Mouse (Mus musculus): ENCODE measurements around the gene Irf2bpl. TPM values are rescaled to one million over a fixed set of nuclear protein-coding genes. Genes with fewer than 3 reads are reported as not detected.

Gene Irf2bpl
- polyA plus RNA-seq, 1 experiment from 2014 or later, result 2.3 TPM

DNA sequence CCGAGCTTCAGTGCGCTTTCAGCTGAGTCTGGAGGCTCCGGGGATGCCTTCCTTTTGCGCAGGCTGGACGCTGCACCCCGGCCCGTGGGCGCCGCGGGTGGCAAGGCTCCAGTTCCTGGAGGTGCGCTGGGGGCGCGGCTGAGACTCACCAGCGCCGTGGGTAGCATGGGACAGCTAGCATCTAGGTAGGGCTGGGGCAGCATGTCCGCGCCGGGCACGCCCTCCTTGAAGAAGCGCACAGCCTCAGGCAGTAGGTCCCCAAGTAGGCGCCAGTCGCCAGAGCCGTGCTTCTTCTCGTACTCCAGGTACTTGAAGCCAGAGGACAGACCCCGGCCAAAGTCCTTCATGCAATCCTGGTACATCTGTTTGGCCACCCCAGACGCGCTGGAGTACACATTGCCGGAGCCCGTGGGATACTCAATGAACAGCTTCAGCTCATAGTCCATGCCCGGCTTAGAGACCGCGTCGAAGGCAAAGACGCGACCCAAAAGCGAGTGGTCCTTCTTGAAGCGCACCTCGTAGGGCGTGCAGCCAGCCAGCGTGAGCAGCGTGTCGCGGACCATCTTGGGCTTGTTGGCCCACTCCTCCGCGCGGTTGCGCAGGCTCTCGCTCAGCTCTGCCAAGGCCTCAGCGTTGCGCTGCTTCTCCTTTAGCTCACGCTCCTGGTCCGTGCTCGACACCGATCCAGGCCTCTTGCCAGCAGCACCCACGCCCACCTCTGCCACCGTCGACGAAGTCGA, 2.1 kb downstream of the Irf2bpl start:
- H3K27me3 ChIP-seq (ENCODE audit: control insufficient read depth, insufficient read depth, low read depth, low read length), result peaks cover 69% of the 10 kb centered on the region
- H3K27ac ChIP-seq (ENCODE audit: low read length), result no peak overlapping the region
- H3K36me3 ChIP-seq (ENCODE audit: control insufficient read depth, insufficient read depth), result no peaks in the 10 kb centered on the region
- H3K4me1 ChIP-seq (ENCODE audit: control insufficient read depth, low read depth, low read length), result peaks cover 10% of the 10 kb centered on the region
- H3K9me3 ChIP-seq (replicated peaks; ENCODE audit: control insufficient read depth, low read length), result no peaks in the 10 kb centered on the region
- ATAC-seq (ENCODE audit: low read depth), result no peak
- peak overlapping the region; percentile 64 for H3K4me2 ChIP-seq (ENCODE audit: low read depth, low read length)
- peak overlapping the region; percentile 64 for H3K4me3 ChIP-seq (ENCODE audit: low read depth, low read length)
- 3% methylated on average over 59 of the region's 59 CpGs for WGBS (ENCODE audit: insufficient replicate concordance)
- H3K9ac ChIP-seq (ENCODE audit: low read depth, low read length), result peak overlapping the region; percentile 64

DNA sequence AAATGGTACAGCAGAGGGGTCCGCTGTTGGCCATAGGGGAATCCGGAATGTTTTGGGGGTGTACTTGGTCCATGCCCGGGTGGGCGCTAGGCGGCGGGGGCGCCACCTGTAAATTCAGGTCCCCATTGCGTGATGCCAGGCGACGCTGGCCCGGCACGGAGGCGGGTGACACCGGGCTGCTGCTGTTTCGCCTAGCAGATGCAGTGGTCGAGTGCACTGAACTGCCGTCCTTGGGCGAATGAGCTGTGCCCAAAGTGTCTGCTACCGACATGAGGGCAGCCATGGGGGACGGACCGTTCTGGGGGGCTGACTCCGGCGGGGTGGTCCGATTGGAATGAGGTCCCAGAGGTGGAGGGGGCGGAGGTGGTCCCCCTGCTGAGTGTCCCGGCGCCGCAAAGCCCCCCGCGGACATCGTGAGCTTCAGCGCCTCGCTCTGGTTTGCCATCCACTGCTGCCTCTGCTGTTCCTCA, 2.8 kb downstream of the Irf2bpl start:
- Histone ChIP-seq H3K4me2 (ENCODE audit: low read depth, low read length) (peak overlapping the region; percentile 64), H3K9me3 (replicated peaks; ENCODE audit: control insufficient read depth, low read length) (no peaks in the 10 kb centered on the region), H3K4me1 (ENCODE audit: control insufficient read depth, low read depth, low read length) (peaks cover 7% of the 10 kb centered on the region), H3K36me3 (ENCODE audit: control insufficient read depth, insufficient read depth) (no peaks in the 10 kb centered on the region), H3K27ac (ENCODE audit: low read length) (no peak overlapping the region), H3K4me3 (ENCODE audit: low read depth, low read length) (peak overlapping the region; percentile 64), H3K9ac (ENCODE audit: low read depth, low read length) (no peak overlapping the region; the same call in 1 of the 2 replicates), H3K27me3 (ENCODE audit: control insufficient read depth, insufficient read depth, low read depth, low read length) (peaks cover 65% of the 10 kb centered on the region)
- WGBS (ENCODE audit: insufficient replicate concordance), result 24% methylated on average over 33 of the region's 33 CpGs
- ATAC-seq (ENCODE audit: low read depth), result no peak

- ATAC-seq (ENCODE audit: low read depth), result no peak
- Histone ChIP-seq H3K4me3 (ENCODE audit: low read depth, low read length) (no peak overlapping the region), H3K36me3 (ENCODE audit: control insufficient read depth, insufficient read depth) (no peaks in the 10 kb centered on the region), H3K9me3 (replicated peaks; ENCODE audit: control insufficient read depth, low read length) (no peaks in the 10 kb centered on the region), H3K4me2 (ENCODE audit: low read depth, low read length) (no peak overlapping the region), H3K27ac (ENCODE audit: low read length) (no peak overlapping the region), H3K9ac (ENCODE audit: low read depth, low read length) (no peak overlapping the region), H3K4me1 (ENCODE audit: control insufficient read depth, low read depth, low read length) (peaks cover 1% of the 10 kb centered on the region), H3K27me3 (ENCODE audit: control insufficient read depth, insufficient read depth, low read depth, low read length) (peaks cover 49% of the 10 kb centered on the region)
- WGBS (ENCODE audit: insufficient replicate concordance), result 64% methylated on average over 3 of the region's 3 CpGs
These were observed 4.4 kb downstream of the Irf2bpl start for GRCm38 (mm10) chr12:86880090-86880723.

DNA sequence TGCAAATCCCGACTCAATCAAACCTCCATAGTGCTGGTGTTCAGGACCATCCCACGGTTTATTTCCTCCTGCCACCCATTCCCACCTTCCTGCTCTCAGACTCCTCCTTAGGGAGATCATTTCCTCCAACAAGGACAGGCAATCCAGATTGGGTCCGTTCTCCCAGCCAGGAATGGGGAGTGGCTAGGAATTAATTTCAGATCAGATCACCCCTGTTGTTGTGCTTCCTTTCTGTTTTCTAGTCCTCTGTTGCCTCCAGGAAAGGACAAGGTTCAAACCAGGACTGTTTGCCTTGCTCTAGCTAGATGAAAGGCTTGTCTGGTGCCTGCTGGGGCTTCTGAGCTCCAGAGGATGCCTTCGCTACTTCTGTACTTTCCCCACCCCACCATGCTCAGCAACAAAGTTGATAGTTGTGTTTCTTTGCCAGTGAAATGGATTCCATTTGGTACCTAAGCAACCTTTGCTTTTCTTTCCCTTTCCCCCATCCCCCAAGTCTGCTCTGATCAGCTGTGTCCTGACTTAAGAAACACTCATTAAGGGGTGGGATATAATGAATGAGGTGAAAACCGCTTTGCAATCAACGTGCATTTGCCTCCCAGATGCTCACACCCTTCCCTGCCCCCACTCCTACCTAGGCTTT, 5.0 kb downstream of the Irf2bpl start:
- Histone ChIP-seq H3K9ac (ENCODE audit: low read depth, low read length) (no peak overlapping the region), H3K36me3 (ENCODE audit: control insufficient read depth, insufficient read depth) (no peaks in the 10 kb centered on the region), H3K27me3 (ENCODE audit: control insufficient read depth, insufficient read depth, low read depth, low read length) (peaks cover 43% of the 10 kb centered on the region), H3K4me1 (ENCODE audit: control insufficient read depth, low read depth, low read length) (no peaks in the 10 kb centered on the region; the same call in 1 of the 2 replicates), H3K4me2 (ENCODE audit: low read depth, low read length) (no peak overlapping the region), H3K27ac (ENCODE audit: low read length) (no peak overlapping the region), H3K9me3 (replicated peaks; ENCODE audit: control insufficient read depth, low read length) (no peaks in the 10 kb centered on the region), H3K4me3 (ENCODE audit: low read depth, low read length) (no peak overlapping the region)
- WGBS (ENCODE audit: insufficient replicate concordance), result 60% methylated on average over 6 of the region's 6 CpGs
- ATAC-seq (ENCODE audit: low read depth), result no peak

GRCm38 (mm10) chr12:86878426-86879353, 5.9 kb downstream of the Irf2bpl start:
- no peak overlapping the region for H3K4me3 ChIP-seq (ENCODE audit: low read depth, low read length)
- H3K4me2 ChIP-seq (ENCODE audit: low read depth, low read length), result no peak overlapping the region
- H3K27me3 ChIP-seq (ENCODE audit: control insufficient read depth, insufficient read depth, low read depth, low read length), result peaks cover 34% of the 10 kb centered on the region
- H3K36me3 ChIP-seq (ENCODE audit: control insufficient read depth, insufficient read depth), result no peaks in the 10 kb centered on the region
- WGBS (ENCODE audit: insufficient replicate concordance), result 54% methylated on average over 16 of the region's 16 CpGs
- H3K4me1 ChIP-seq (ENCODE audit: control insufficient read depth, low read depth, low read length), result no peaks in the 10 kb centered on the region; the same call in 1 of the 2 replicates
- ATAC-seq (ENCODE audit: low read depth), result no peak
- no peaks in the 10 kb centered on the region for H3K9me3 ChIP-seq (replicated peaks; ENCODE audit: control insufficient read depth, low read length)
- no peak overlapping the region for H3K9ac ChIP-seq (ENCODE audit: low read depth, low read length)
- no peak overlapping the region for H3K27ac ChIP-seq (ENCODE audit: low read length)

- Histone ChIP-seq H3K36me3 (ENCODE audit: control insufficient read depth, insufficient read depth) (no peaks in the 10 kb centered on the region), H3K9ac (ENCODE audit: low read depth, low read length) (no peak overlapping the region), H3K27me3 (ENCODE audit: control insufficient read depth, insufficient read depth, low read depth, low read length) (peaks cover 17% of the 10 kb centered on the region), H3K4me3 (ENCODE audit: low read depth, low read length) (no peak overlapping the region), H3K27ac (ENCODE audit: low read length) (no peak overlapping the region), H3K4me2 (ENCODE audit: low read depth, low read length) (no peak overlapping the region), H3K9me3 (replicated peaks; ENCODE audit: control insufficient read depth, low read length) (no peaks in the 10 kb centered on the region), H3K4me1 (ENCODE audit: control insufficient read depth, low read depth, low read length) (no peaks in the 10 kb centered on the region; the same call in 1 of the 2 replicates)
- no peak for ATAC-seq (ENCODE audit: low read depth)
- WGBS (ENCODE audit: insufficient replicate concordance), result 49% methylated on average over 4 of the region's 4 CpGs
These were observed 7.6 kb downstream of the Irf2bpl start for GRCm38 (mm10) chr12:86876981-86877380.

GRCm38 (mm10) chr12:86876116-86876515, 8.5 kb downstream of the Irf2bpl start:
- Histone ChIP-seq H3K27ac (ENCODE audit: low read length) (no peak overlapping the region), H3K9me3 (replicated peaks; ENCODE audit: control insufficient read depth, low read length) (no peaks in the 10 kb centered on the region), H3K4me3 (ENCODE audit: low read depth, low read length) (no peak overlapping the region), H3K4me2 (ENCODE audit: low read depth, low read length) (no peak overlapping the region), H3K27me3 (ENCODE audit: control insufficient read depth, insufficient read depth, low read depth, low read length) (peaks cover 12% of the 10 kb centered on the region; the same call in 1 of the 2 replicates), H3K9ac (ENCODE audit: low read depth, low read length) (no peak overlapping the region), H3K4me1 (ENCODE audit: control insufficient read depth, low read depth, low read length) (no peaks in the 10 kb centered on the region; the same call in 1 of the 2 replicates), H3K36me3 (ENCODE audit: control insufficient read depth, insufficient read depth) (no peaks in the 10 kb centered on the region)
- WGBS (ENCODE audit: insufficient replicate concordance), result 49% methylated on average over 5 of the region's 5 CpGs
- ATAC-seq (ENCODE audit: low read depth), result no peak

- Histone ChIP-seq H3K27ac (ENCODE audit: low read length) (no peak overlapping the region), H3K4me3 (ENCODE audit: low read depth, low read length) (no peak overlapping the region), H3K9ac (ENCODE audit: low read depth, low read length) (no peak overlapping the region), H3K36me3 (ENCODE audit: control insufficient read depth, insufficient read depth) (no peaks in the 10 kb centered on the region), H3K27me3 (ENCODE audit: control insufficient read depth, insufficient read depth, low read depth, low read length) (no peaks in the 10 kb centered on the region), H3K9me3 (replicated peaks; ENCODE audit: control insufficient read depth, low read length) (no peaks in the 10 kb centered on the region), H3K4me2 (ENCODE audit: low read depth, low read length) (no peak overlapping the region), H3K4me1 (ENCODE audit: control insufficient read depth, low read depth, low read length) (no peaks in the 10 kb centered on the region)
- ATAC-seq (ENCODE audit: low read depth), result 0 out of 2 replicates have a peak, but pooled peaks have one; percentile 9
- 57% methylated on average over 9 of the region's 9 CpGs for WGBS (ENCODE audit: insufficient replicate concordance)
These were observed 12.1 kb downstream of the Irf2bpl start for GRCm38 (mm10) chr12:86872335-86873040.
